Mouse (Mus musculus): ENCODE measurements around the gene Hmgcs2.

GRCm38 (mm10) chr3:98343235-98343634, 63.0 kb downstream of the Hmgcs2 start:
- TF ChIP-seq POLR2A (IDR thresholded peaks at IDR 0.05; ENCODE audit: extremely low read depth, insufficient read depth, low read length) = no peak
- TF ChIP-seq CTCF (IDR thresholded peaks at IDR 0.05; ENCODE audit: low read depth, low read length) = no peak

Data from liver, adult 2 months (tissue).